Mouse (Mus musculus) liver, postnatal 0 days (tissue): ENCODE results near the gene Parp9. TPM values are rescaled to one million over a fixed set of nuclear protein-coding genes. Genes with fewer than 3 reads are reported as not detected.

ENCODE experiments used
- ATAC-seq: fragments of 200-750 bp; cut with Nextera tagmentation; 2 replicates; pipeline ENCODE4 v1.8.0; 2017; ENCODE audit warnings: mild to moderate bottlenecking, moderate library complexity
- DNase-seq: peaks from one replicate; pipeline ENCODE4 v3.0.0-alpha.2; 2016
- H3K27ac ChIP-seq: fragments of 300-500 bp; sonication (generic); 2 replicates; pipeline ENCODE4 v1.5.1; 2014; ENCODE audit warnings: antibody characterized with exemption, moderate library complexity, mild to moderate bottlenecking, low read depth
- H3K27me3 ChIP-seq: fragments of 300-500 bp; sonication (generic); 2 replicates; pipeline ENCODE4 v1.6.1; 2014; ENCODE audit warnings: low read length, control low read depth, mixed read lengths; ENCODE audit not compliant: insufficient read depth
- H3K36me3 ChIP-seq: fragments of 300-500 bp; sonication (generic); replicated peaks from 2 replicates; pipeline ENCODE4 v1.6.1; 2014; ENCODE audit warnings: mild to moderate bottlenecking, control low read depth, low read length, moderate library complexity, mixed read lengths; ENCODE audit not compliant: insufficient read depth
- H3K4me1 ChIP-seq: fragments of 300-500 bp; sonication (generic); 2 replicates; pipeline ENCODE4 v1.6.1; 2014; ENCODE audit warnings: antibody characterized with exemption, mild to moderate bottlenecking, control low read depth; ENCODE audit not compliant: insufficient read depth
- H3K4me2 ChIP-seq: fragments of 300-500 bp; sonication (generic); 2 replicates; pipeline ENCODE4 v1.6.1; 2014; ENCODE audit warnings: low read depth, mild to moderate bottlenecking, low read length, moderate library complexity, mixed read lengths
- H3K4me3 ChIP-seq: fragments of 300-500 bp; sonication (generic); 2 replicates; pipeline ENCODE4 v1.5.1; 2014; ENCODE audit warnings: low read depth, low read length
- H3K9ac ChIP-seq: fragments of 300-500 bp; sonication (generic); replicated peaks from 2 replicates; pipeline ENCODE4 v1.6.1; 2014; ENCODE audit warnings: mild to moderate bottlenecking, moderate library complexity
- H3K9me3 ChIP-seq: fragments of 300-500 bp; sonication (generic); 2 replicates; pipeline ENCODE4 v1.6.1; 2016; ENCODE audit warnings: mild to moderate bottlenecking, control low read depth, low read length, mixed read lengths
- CTCF ChIP-seq: sonication (generic); IDR thresholded peaks from 2 replicates; pipeline ENCODE4 v1.5.1; 2016; ENCODE audit warnings: antibody characterized with exemption, low read depth
- EP300 ChIP-seq: IDR thresholded peaks from 2 replicates; pipeline ENCODE4 v1.6.1; 2016; ENCODE audit warnings: antibody characterized with exemption, low read depth, mild to moderate bottlenecking
- WGBS: fragments of 180-500 bp; shearing (Covaris S2); extraction: QIAGEN DNeasy Blood & Tissue Kit; methylation state at CpG from one replicate; pipeline ENCODE4 v1.1.7; 2014; ENCODE audit not compliant: insufficient replicate concordance; 5-methylcytosine and 5-hydroxymethylcytosine counted together
- polyA plus RNA-seq: library from polyadenylated mRNA; unstranded; fragments of >200 nt; fragmentation: Nextera tagmentation; extraction: Ambion mirVana; gene quantifications from 2 replicates; pipeline ENCODE4 v1.2.1, GENCODE M21; 2015

Gene Parp9
- polyA plus RNA-seq, 1 experiment from 2014 or later: 21.8 TPM

- H3K9ac ChIP-seq: no peak overlapping the region
- no peak for DNase-seq
- WGBS: 37% methylated on average over 2 of the region's 2 CpGs
- no peaks in the 10 kb centered on the region for H3K9me3 ChIP-seq
- no peak for TF ChIP-seq CTCF
- TF ChIP-seq EP300: no peak
- no peak overlapping the region for H3K4me2 ChIP-seq
- no peak for ATAC-seq
- no peaks in the 10 kb centered on the region for H3K36me3 ChIP-seq
- no peak overlapping the region; the same call in 1 of the 2 replicates for H3K27ac ChIP-seq
- H3K27me3 ChIP-seq: no peaks in the 10 kb centered on the region
- H3K4me1 ChIP-seq: 0 out of 2 replicates have a peak, but pooled peaks cover 8% of the 10 kb centered on the region
- no peak overlapping the region for H3K4me3 ChIP-seq
These were observed 16.5 kb upstream of the Parp9 start for GRCm38 (mm10) chr16:35921676-35922235.

GRCm38 (mm10) chr16:35922301-35922895 is 15.9 kb upstream of the Parp9 start:
- Histone ChIP-seq H3K9ac (no peak overlapping the region), H3K4me3 (no peak overlapping the region), H3K4me2 (no peak overlapping the region), H3K27me3 (no peaks in the 10 kb centered on the region), H3K9me3 (no peaks in the 10 kb centered on the region), H3K4me1 (0 out of 2 replicates have a peak, but pooled peaks cover 8% of the 10 kb centered on the region), H3K36me3 (peaks cover 4% of the 10 kb centered on the region), H3K27ac (peak overlapping the region; percentile 34; the same call in 1 of the 2 replicates)
- WGBS: 52% methylated on average over 3 of the region's 3 CpGs
- DNase-seq: no peak
- no peak for ATAC-seq
- TF ChIP-seq CTCF (no peak), EP300 (no peak)

- peak overlapping the region; percentile 39; the same call in 1 of the 2 replicates for H3K9ac ChIP-seq
- H3K27me3 ChIP-seq: no peaks in the 10 kb centered on the region
- H3K4me1 ChIP-seq: 0 out of 2 replicates have a peak, but pooled peaks cover 5% of the 10 kb centered on the region
- H3K9me3 ChIP-seq: no peaks in the 10 kb centered on the region
- peaks cover 12% of the 10 kb centered on the region for H3K36me3 ChIP-seq
- WGBS: 60% methylated on average over 7 of the region's 7 CpGs
- peak overlapping the region; percentile 85 for H3K27ac ChIP-seq
- TF ChIP-seq CTCF (no peak), EP300 (peak; percentile 61)
- H3K4me2 ChIP-seq: peak overlapping the region; percentile 59
- peak overlapping the region; percentile 34 for H3K4me3 ChIP-seq
- DNase-seq (no peak), ATAC-seq (peak; percentile 87)
These were observed 14.6 kb upstream of the Parp9 start for GRCm38 (mm10) chr16:35923546-35924198.

- Histone ChIP-seq H3K4me1 (no peaks in the 10 kb centered on the region), H3K4me3 (peak overlapping the region; percentile 34), H3K4me2 (peak overlapping the region; percentile 59), H3K27me3 (no peaks in the 10 kb centered on the region), H3K36me3 (peaks cover 19% of the 10 kb centered on the region), H3K27ac (peak overlapping the region; percentile 85), H3K9ac (peak overlapping the region; percentile 39), H3K9me3 (no peaks in the 10 kb centered on the region)
- TF ChIP-seq EP300: no peak
- 82% methylated on average over 5 of the region's 5 CpGs for WGBS
- DNase-seq: no peak
- peak; percentile 53 for ATAC-seq
These were observed 13.9 kb upstream of the Parp9 start for GRCm38 (mm10) chr16:35924341-35924740.

- TF ChIP-seq CTCF (no peak), EP300 (peak; percentile 74)
- H3K27me3 ChIP-seq: no peaks in the 10 kb centered on the region
- ATAC-seq: peak; percentile 88
- WGBS: 69% methylated on average over 19 of the region's 19 CpGs
- H3K36me3 ChIP-seq: peaks cover 68% of the 10 kb centered on the region
- no peaks in the 10 kb centered on the region for H3K9me3 ChIP-seq
- H3K4me1 ChIP-seq: peaks cover 25% of the 10 kb centered on the region
- peak overlapping the region; percentile 24; the same call in 1 of the 2 replicates for H3K4me2 ChIP-seq
- peak; percentile 66 for DNase-seq
- peak overlapping the region; percentile 77 for H3K27ac ChIP-seq
- 0 out of 2 replicates have a peak overlapping the region, but pooled peaks have one; percentile 16 for H3K9ac ChIP-seq
- no peak overlapping the region for H3K4me3 ChIP-seq
These were observed 5.9 kb upstream of the Parp9 start for GRCm38 (mm10) chr16:35932179-35933055.
